Mouse (Mus musculus): ENCODE results near the gene BC028528. TPM values are rescaled to one million over a fixed set of nuclear protein-coding genes. Genes with fewer than 3 reads are reported as not detected.

BC028528 gene
- polyA plus RNA-seq, 1 experiment from 2014 or later = 12.3 TPM

- Histone ChIP-seq H3K27ac (ENCODE audit: low read depth, low read length) (no peak overlapping the region), H3K9ac (replicated peaks; ENCODE audit: low read depth, low read length) (no peak overlapping the region), H3K4me3 (ENCODE audit: low read depth, low read length) (no peak overlapping the region), H3K9me3 (ENCODE audit: control insufficient read depth, low read length) (no peaks in the 10 kb centered on the region), H3K36me3 (ENCODE audit: control insufficient read depth, insufficient read depth, low read length) (no peaks in the 10 kb centered on the region), H3K4me2 (ENCODE audit: low read depth, low read length) (no peak overlapping the region), H3K4me1 (ENCODE audit: control insufficient read depth, insufficient read depth, low read length) (0 out of 2 replicates have a peak, but pooled peaks cover 4% of the 10 kb centered on the region), H3K27me3 (ENCODE audit: control insufficient read depth, insufficient read depth, low read length) (no peaks in the 10 kb centered on the region)
- WGBS = 83% methylated on average over 3 of the region's 3 CpGs
- no peak for ATAC-seq (ENCODE audit: low read depth)
Measured at GRCm38 (mm10) chr3:95889664-95890063, 2.1 kb downstream of the BC028528 start.

DNA sequence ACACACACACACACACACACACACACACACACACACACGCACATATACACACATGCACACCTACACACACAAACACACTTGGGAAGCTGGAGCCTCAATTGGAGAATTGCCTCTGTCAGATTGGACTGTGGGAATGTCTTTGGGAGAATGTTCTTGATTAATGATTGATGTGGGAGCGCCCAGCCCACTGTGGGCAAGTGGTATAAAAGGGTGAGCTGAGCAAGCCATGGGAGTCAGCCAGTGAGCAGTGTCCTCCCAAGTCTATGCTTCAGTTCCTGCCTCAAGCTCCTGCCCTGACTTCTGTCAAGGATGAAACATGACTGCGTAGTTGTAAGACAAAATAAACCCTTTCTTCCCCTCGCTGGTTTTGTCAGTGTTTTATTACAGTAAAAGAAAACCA lies 4.2 kb downstream of the BC028528 start:
- no peak for ATAC-seq (ENCODE audit: low read depth)

GRCm38 (mm10) chr3:95884400-95884799 lies 7.4 kb downstream of the BC028528 start:
- H3K27me3 ChIP-seq (ENCODE audit: control insufficient read depth, insufficient read depth, low read length) = no peaks in the 10 kb centered on the region
- H3K4me2 ChIP-seq (ENCODE audit: low read depth, low read length) = no peak overlapping the region
- H3K4me3 ChIP-seq (ENCODE audit: low read depth, low read length) = no peak overlapping the region
- H3K9ac ChIP-seq (replicated peaks; ENCODE audit: low read depth, low read length) = no peak overlapping the region
- peaks cover 7% of the 10 kb centered on the region; the same call in 1 of the 2 replicates for H3K4me1 ChIP-seq (ENCODE audit: control insufficient read depth, insufficient read depth, low read length)
- no peak overlapping the region for H3K27ac ChIP-seq (ENCODE audit: low read depth, low read length)
- no peak for ATAC-seq (ENCODE audit: low read depth)
- H3K36me3 ChIP-seq (ENCODE audit: control insufficient read depth, insufficient read depth, low read length) = no peaks in the 10 kb centered on the region
- WGBS = 83% methylated on average over 5 of the region's 5 CpGs
- no peaks in the 10 kb centered on the region for H3K9me3 ChIP-seq (ENCODE audit: control insufficient read depth, low read length)

More for the DNA sequence above, 4.2 kb downstream of the BC028528 start:
- Histone ChIP-seq H3K27ac (ENCODE audit: low read depth, low read length) (no peak overlapping the region), H3K4me2 (ENCODE audit: low read depth, low read length) (no peak overlapping the region), H3K4me1 (ENCODE audit: control insufficient read depth, insufficient read depth, low read length) (peaks cover 3% of the 10 kb centered on the region; the same call in 1 of the 2 replicates), H3K4me3 (ENCODE audit: low read depth, low read length) (no peak overlapping the region), H3K9me3 (ENCODE audit: control insufficient read depth, low read length) (no peaks in the 10 kb centered on the region), H3K36me3 (ENCODE audit: control insufficient read depth, insufficient read depth, low read length) (no peaks in the 10 kb centered on the region), H3K9ac (replicated peaks; ENCODE audit: low read depth, low read length) (no peak overlapping the region), H3K27me3 (ENCODE audit: control insufficient read depth, insufficient read depth, low read length) (no peaks in the 10 kb centered on the region)
- WGBS = 68% methylated on average over 4 of the region's 4 CpGs

- no peak overlapping the region for H3K27ac ChIP-seq (ENCODE audit: low read depth, low read length)
- H3K4me1 ChIP-seq (ENCODE audit: control insufficient read depth, insufficient read depth, low read length) = peaks cover 7% of the 10 kb centered on the region; the same call in 1 of the 2 replicates
- H3K4me3 ChIP-seq (ENCODE audit: low read depth, low read length) = peak overlapping the region; percentile 50
- H3K27me3 ChIP-seq (ENCODE audit: control insufficient read depth, insufficient read depth, low read length) = no peaks in the 10 kb centered on the region
- ATAC-seq (ENCODE audit: low read depth) = no peak
- 4% methylated on average over 24 of the region's 24 CpGs for WGBS
- H3K4me2 ChIP-seq (ENCODE audit: low read depth, low read length) = peak overlapping the region; percentile 98
- H3K9ac ChIP-seq (replicated peaks; ENCODE audit: low read depth, low read length) = no peak overlapping the region; the same call in 1 of the 2 replicates
- no peaks in the 10 kb centered on the region for H3K36me3 ChIP-seq (ENCODE audit: control insufficient read depth, insufficient read depth, low read length)
- H3K9me3 ChIP-seq (ENCODE audit: control insufficient read depth, low read length) = no peaks in the 10 kb centered on the region
Measured at GRCm38 (mm10) chr3:95882816-95883425, 8.9 kb downstream of the BC028528 start.

- no peak within 1 kb of the TSS for H3K27ac ChIP-seq (ENCODE audit: low read depth, low read length)
- peak; percentile 100 for ATAC-seq (ENCODE audit: low read depth)
- no peaks in the 10 kb centered on the region for H3K36me3 ChIP-seq (ENCODE audit: control insufficient read depth, insufficient read depth, low read length)
- no peaks in the 10 kb centered on the region for H3K27me3 ChIP-seq (ENCODE audit: control insufficient read depth, insufficient read depth, low read length)
- H3K4me1 ChIP-seq (ENCODE audit: control insufficient read depth, insufficient read depth, low read length) = peaks cover 7% of the 10 kb centered on the region; the same call in 1 of the 2 replicates
- under 1% methylated on average over 65 of the region's 66 CpGs for WGBS
- peak within 1 kb of the TSS; percentile 50 for H3K4me3 ChIP-seq (ENCODE audit: low read depth, low read length)
- H3K9me3 ChIP-seq (ENCODE audit: control insufficient read depth, low read length) = no peaks in the 10 kb centered on the region
- H3K4me2 ChIP-seq (ENCODE audit: low read depth, low read length) = peak within 1 kb of the TSS; percentile 98
- peak within 1 kb of the TSS; percentile 32; the same call in 1 of the 2 replicates for H3K9ac ChIP-seq (replicated peaks; ENCODE audit: low read depth, low read length)
Measured at GRCm38 (mm10) chr3:95881979-95882815, 9.6 kb downstream of the BC028528 start, which contains the start of gene Ciart. Ciart (minus strand) TSS chr3:95882251.

GRCm38 (mm10) chr3:95879063-95879462 lies 12.7 kb downstream of the BC028528 start:
- H3K36me3 ChIP-seq (ENCODE audit: control insufficient read depth, insufficient read depth, low read length) = no peaks in the 10 kb centered on the region
- H3K9me3 ChIP-seq (ENCODE audit: control insufficient read depth, low read length) = no peaks in the 10 kb centered on the region
- no peaks in the 10 kb centered on the region for H3K27me3 ChIP-seq (ENCODE audit: control insufficient read depth, insufficient read depth, low read length)
- H3K4me1 ChIP-seq (ENCODE audit: control insufficient read depth, insufficient read depth, low read length) = peaks cover 7% of the 10 kb centered on the region; the same call in 1 of the 2 replicates
- H3K4me2 ChIP-seq (ENCODE audit: low read depth, low read length) = no peak overlapping the region
- WGBS = 91% methylated on average over 4 of the region's 4 CpGs
- ATAC-seq (ENCODE audit: low read depth) = no peak
- no peak overlapping the region for H3K9ac ChIP-seq (replicated peaks; ENCODE audit: low read depth, low read length)
- H3K4me3 ChIP-seq (ENCODE audit: low read depth, low read length) = no peak overlapping the region
- no peak overlapping the region for H3K27ac ChIP-seq (ENCODE audit: low read depth, low read length)

DNA sequence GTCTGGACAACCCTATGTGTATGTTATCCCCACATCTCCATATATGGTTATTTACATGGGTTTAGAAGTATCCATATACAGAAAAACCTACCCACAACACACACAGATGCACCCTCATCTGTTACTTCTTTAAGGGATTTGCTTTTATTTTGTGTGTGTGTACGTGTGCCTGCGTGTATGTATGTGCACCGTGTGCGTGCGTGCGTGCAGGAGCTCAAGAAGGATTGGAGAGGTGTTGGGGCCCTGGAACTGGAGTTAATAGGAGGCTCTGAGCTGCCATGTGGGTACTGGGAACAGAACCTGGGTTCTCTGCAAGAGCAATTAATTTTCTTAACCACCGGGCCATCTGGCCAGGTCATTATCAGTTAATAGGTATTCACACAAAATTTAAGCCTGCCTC lies 19.8 kb downstream of the BC028528 start:
- peak overlapping the region; percentile 74 for H3K4me2 ChIP-seq (ENCODE audit: low read depth, low read length)
- no peak overlapping the region for H3K27ac ChIP-seq (ENCODE audit: low read depth, low read length)
- ATAC-seq (ENCODE audit: low read depth) = no peak
- H3K4me3 ChIP-seq (ENCODE audit: low read depth, low read length) = peak overlapping the region; percentile 70
- H3K36me3 ChIP-seq (ENCODE audit: control insufficient read depth, insufficient read depth, low read length) = peaks cover 8% of the 10 kb centered on the region; the same call in 1 of the 2 replicates
- peaks cover 14% of the 10 kb centered on the region for H3K4me1 ChIP-seq (ENCODE audit: control insufficient read depth, insufficient read depth, low read length)
- WGBS = 86% methylated on average over 7 of the region's 7 CpGs
- no peaks in the 10 kb centered on the region for H3K27me3 ChIP-seq (ENCODE audit: control insufficient read depth, insufficient read depth, low read length)
- no peaks in the 10 kb centered on the region for H3K9me3 ChIP-seq (ENCODE audit: control insufficient read depth, low read length)
- H3K9ac ChIP-seq (replicated peaks; ENCODE audit: low read depth, low read length) = peak overlapping the region; percentile 62

DNA sequence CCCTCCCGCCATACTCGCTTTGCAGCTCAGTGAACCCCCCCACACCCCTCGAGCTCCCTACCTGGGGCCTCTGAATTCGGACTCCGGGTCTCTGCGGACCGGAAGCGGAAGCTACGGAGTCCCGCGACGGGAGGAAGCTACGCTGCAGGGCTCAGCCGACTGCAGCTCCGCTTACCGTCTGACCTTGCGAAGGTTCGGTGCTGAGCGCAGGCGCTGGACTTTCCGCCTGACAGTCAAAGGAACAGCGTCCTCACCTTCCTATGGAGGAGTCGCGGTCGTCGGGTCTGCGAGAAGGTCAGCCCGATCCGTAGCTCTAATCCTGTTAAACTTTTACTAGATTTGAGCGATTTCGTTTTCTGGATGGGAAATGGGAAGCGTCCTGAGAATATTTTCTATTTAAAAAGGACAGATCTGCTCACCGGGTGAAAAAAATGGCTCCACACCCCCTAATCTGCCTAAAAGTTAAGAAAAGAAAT lies 20.4 kb downstream of the BC028528 start, which contains the start of gene Mrps21:
TSS of gene Mrps21 (minus strand) at position 128 of the 476 bp plus-strand sequence.
- ATAC-seq (ENCODE audit: low read depth) = peak; percentile 95
- peak within 1 kb of the TSS; percentile 62 for H3K9ac ChIP-seq (replicated peaks; ENCODE audit: low read depth, low read length)
- peak within 1 kb of the TSS; percentile 74 for H3K4me2 ChIP-seq (ENCODE audit: low read depth, low read length)
- H3K36me3 ChIP-seq (ENCODE audit: control insufficient read depth, insufficient read depth, low read length) = peaks cover 8% of the 10 kb centered on the region; the same call in 1 of the 2 replicates
- H3K27me3 ChIP-seq (ENCODE audit: control insufficient read depth, insufficient read depth, low read length) = no peaks in the 10 kb centered on the region
- H3K9me3 ChIP-seq (ENCODE audit: control insufficient read depth, low read length) = no peaks in the 10 kb centered on the region
- peaks cover 14% of the 10 kb centered on the region for H3K4me1 ChIP-seq (ENCODE audit: control insufficient read depth, insufficient read depth, low read length)
- peak within 1 kb of the TSS; percentile 70 for H3K4me3 ChIP-seq (ENCODE audit: low read depth, low read length)
- H3K27ac ChIP-seq (ENCODE audit: low read depth, low read length) = peak within 1 kb of the TSS; percentile 69
- under 1% methylated on average over 33 of the region's 33 CpGs for WGBS
